Mouse (Mus musculus) cerebellum, postnatal 14 days (tissue): ENCODE results near the gene Ncf2.
"Not testable (repeated sequence)": the region's sequence is repeated elsewhere in the genome, so short reads cannot be mapped to it uniquely, and the experiment has no call there.

ENCODE experiments used
- DNase-seq, 2 experiments: peaks; one replicate each; pipeline ENCODE4 v3.0.0; 2021; ENCODE audit warnings: mixed read lengths in 2 of 2

Gene Ncf2

GRCm38 (mm10) chr1:152799897-152800296, at the start of gene Ncf2:
Gene Ncf2, plus strand, starts transcription at chr1:152800194.
- no peak for DNase-seq

GRCm38 (mm10) chr1:152750312-152750965, 49.6 kb upstream of the Ncf2 start, which contains the start of gene Apobec4:
Gene Apobec4, plus strand, starts transcription at chr1:152750551.
- no peak for DNase-seq

GRCm38 (mm10) chr1:152761791-152762190, 38.2 kb upstream of the Ncf2 start:
- DNase-seq: no peak

GRCm38 (mm10) chr1:152766032-152766772, 33.8 kb upstream of the Ncf2 start, which contains the start of the genes Rgl1 and Arpc5:
Gene Rgl1, minus strand, starts transcription at chr1:152766351.
Gene Arpc5, plus strand, starts transcription at chr1:152766542.
- DNase-seq: peak; percentile 99

- DNase-seq: peak in 1 of 2 experiments; percentile 64
Measured at GRCm38 (mm10) chr1:152766804-152767748, 32.9 kb upstream of the Ncf2 start.

- peak; percentile 93 to 95 for DNase-seq
Measured at GRCm38 (mm10) chr1:152767749-152768488, 32.1 kb upstream of the Ncf2 start.

GRCm38 (mm10) chr1:152771016-152771415, 29.0 kb upstream of the Ncf2 start:
- no peak for DNase-seq

GRCm38 (mm10) chr1:152774601-152775000, 25.4 kb upstream of the Ncf2 start:
- DNase-seq: not testable (repeated sequence)

GRCm38 (mm10) chr1:152779071-152779737, 20.8 kb upstream of the Ncf2 start:
- DNase-seq: peak; percentile 54 to 73

- DNase-seq: no peak
Measured at GRCm38 (mm10) chr1:152784620-152785019, 15.4 kb upstream of the Ncf2 start.

GRCm38 (mm10) chr1:152785446-152785845, 14.5 kb upstream of the Ncf2 start:
- not testable (repeated sequence) for DNase-seq

- DNase-seq: no peak
Measured at GRCm38 (mm10) chr1:152786953-152787352, 13.0 kb upstream of the Ncf2 start.

GRCm38 (mm10) chr1:152788121-152788660, 11.8 kb upstream of the Ncf2 start:
- DNase-seq: no peak

- DNase-seq: peak; percentile 25 to 54
Measured at GRCm38 (mm10) chr1:152790254-152790653, 9.7 kb upstream of the Ncf2 start.

GRCm38 (mm10) chr1:152790821-152791220, 9.2 kb upstream of the Ncf2 start:
- no peak for DNase-seq

GRCm38 (mm10) chr1:152791269-152791668, 8.7 kb upstream of the Ncf2 start:
- no peak for DNase-seq

- peak in 1 of 2 experiments; percentile 18 for DNase-seq
Measured at GRCm38 (mm10) chr1:152792736-152793494, 7.1 kb upstream of the Ncf2 start.

- DNase-seq: no peak
Measured at GRCm38 (mm10) chr1:152793495-152794130, 6.4 kb upstream of the Ncf2 start.

GRCm38 (mm10) chr1:152795688-152796255, 4.2 kb upstream of the Ncf2 start:
- DNase-seq: no peak
